Mouse (Mus musculus) neural tube, embryonic 11.5 days (tissue): ENCODE measurements around the gene Dst. TPM values are rescaled to one million over a fixed set of nuclear protein-coding genes. Genes with fewer than 3 reads are reported as not detected.

Experiments used
- ATAC-seq: fragments of 200-750 bp; cut with Nextera tagmentation; 2 replicates; pipeline ENCODE4 v1.8.0; 2017; ENCODE audit warnings: moderate number of reproducible peaks, mild to moderate bottlenecking, moderate TSS enrichment, moderate library complexity; ENCODE audit not compliant: insufficient read depth, low FRiP score, low TSS enrichment
- DNase-seq: peaks from one replicate; pipeline ENCODE4 v3.0.0-alpha.2; 2015; ENCODE audit warnings: low spot score
- H3K27ac ChIP-seq: fragments of 300-500 bp; sonication (generic); 2 replicates; pipeline ENCODE4 v1.5.1; 2014; ENCODE audit warnings: low read depth, mild to moderate bottlenecking, low read length
- H3K27me3 ChIP-seq: fragments of 300-500 bp; sonication (generic); 2 replicates; pipeline ENCODE4 v1.6.1; 2014; ENCODE audit warnings: mild to moderate bottlenecking, low read length, mixed read lengths; ENCODE audit not compliant: control insufficient read depth, insufficient read depth
- H3K36me3 ChIP-seq: fragments of 300-500 bp; sonication (generic); 2 replicates; pipeline ENCODE4 v1.6.1; 2014; ENCODE audit warnings: mild to moderate bottlenecking, low read length, moderate library complexity, mixed read lengths; ENCODE audit not compliant: control insufficient read depth, insufficient read depth
- H3K4me1 ChIP-seq: fragments of 300-500 bp; sonication (generic); 2 replicates; pipeline ENCODE4 v1.6.1; 2014; ENCODE audit warnings: low read length, mixed read lengths; ENCODE audit not compliant: control insufficient read depth, insufficient read depth
- H3K4me2 ChIP-seq: fragments of 300-500 bp; sonication (generic); 2 replicates; pipeline ENCODE4 v1.6.1; 2014; ENCODE audit warnings: low read depth, mild to moderate bottlenecking, moderate library complexity
- H3K4me3 ChIP-seq: fragments of 300-500 bp; sonication (generic); 2 replicates; pipeline ENCODE4 v1.5.1; 2014; ENCODE audit warnings: low read depth, low read length
- H3K9ac ChIP-seq: fragments of 300-500 bp; sonication (generic); 2 replicates; pipeline ENCODE4 v1.6.1; 2014; ENCODE audit warnings: mild to moderate bottlenecking, low read length
- H3K9me3 ChIP-seq: fragments of 300-500 bp; sonication (generic); 2 replicates; pipeline ENCODE4 v1.6.1; 2016; ENCODE audit warnings: low read length; ENCODE audit not compliant: control insufficient read depth
- WGBS: fragments of 180-500 bp; shearing (Covaris S2); extraction: QIAGEN DNeasy Blood & Tissue Kit; methylation state at CpG from one replicate; pipeline ENCODE4 v1.1.7; 2014; 5-methylcytosine and 5-hydroxymethylcytosine counted together
- polyA plus RNA-seq: library from polyadenylated mRNA; unstranded; fragments of >200 nt; fragmentation: Nextera tagmentation; extraction: Ambion mirVana; gene quantifications from 2 replicates; pipeline ENCODE4 v1.2.1, GENCODE M21; 2014

Dst gene
- polyA plus RNA-seq, 1 experiment from 2014 or later, result 46.2 TPM

DNA sequence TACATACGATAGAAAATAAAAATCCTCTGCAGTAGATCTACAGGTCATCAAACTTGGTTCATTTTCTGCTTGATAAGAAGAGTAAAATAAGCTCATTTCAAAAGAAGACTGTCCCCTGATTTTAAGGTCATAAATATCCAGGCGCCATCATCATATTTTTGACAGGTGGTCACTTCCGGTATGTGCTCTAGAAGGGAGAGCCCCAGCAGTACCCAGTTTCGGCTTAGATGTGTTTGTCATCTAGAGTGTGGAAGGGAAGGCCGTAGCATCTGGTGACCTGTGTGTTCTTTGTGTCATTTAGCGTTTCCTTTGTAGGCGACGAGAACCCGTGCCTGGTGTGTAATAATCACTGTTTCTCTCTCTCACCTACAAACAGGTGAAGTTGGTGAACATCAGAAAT is 209.0 kb downstream of the Dst start:
- Histone ChIP-seq H3K36me3 (no peaks in the 10 kb centered on the region), H3K9ac (no peak overlapping the region), H3K9me3 (no peaks in the 10 kb centered on the region), H3K27me3 (no peaks in the 10 kb centered on the region), H3K4me3 (no peak overlapping the region), H3K27ac (no peak overlapping the region), H3K4me2 (no peak overlapping the region), H3K4me1 (no peaks in the 10 kb centered on the region)
- ATAC-seq, result no peak
- WGBS, result 94% methylated on average over 9 of the region's 9 CpGs
- no peak for DNase-seq

DNA sequence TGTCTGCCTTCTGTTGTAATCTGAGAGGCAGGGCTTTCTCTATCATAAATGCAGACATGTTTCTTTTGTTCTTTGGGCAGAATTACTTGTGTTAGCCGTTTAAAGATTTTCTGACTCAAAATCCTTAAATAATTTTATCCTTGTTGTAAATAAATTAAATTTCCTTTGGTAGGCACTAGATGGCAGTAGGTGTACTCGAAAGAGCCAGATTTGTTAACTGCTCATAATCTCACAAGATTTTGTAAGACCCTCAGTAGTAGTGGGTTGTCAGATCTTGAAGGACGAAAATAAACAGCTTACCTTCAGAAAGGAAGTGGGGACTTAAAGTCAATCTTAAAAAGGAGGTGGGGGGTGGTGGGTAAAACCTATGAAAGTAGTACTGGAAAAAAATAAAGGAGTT is 209.7 kb downstream of the Dst start:
- WGBS, result 57% methylated on average over 3 of the region's 3 CpGs
- H3K36me3 ChIP-seq, result no peaks in the 10 kb centered on the region
- DNase-seq (no peak), ATAC-seq (no peak)
- no peak overlapping the region for H3K4me2 ChIP-seq
- no peaks in the 10 kb centered on the region for H3K27me3 ChIP-seq
- no peak overlapping the region for H3K27ac ChIP-seq
- H3K9me3 ChIP-seq, result no peaks in the 10 kb centered on the region
- H3K4me1 ChIP-seq, result no peaks in the 10 kb centered on the region
- no peak overlapping the region for H3K9ac ChIP-seq
- H3K4me3 ChIP-seq, result no peak overlapping the region

DNA sequence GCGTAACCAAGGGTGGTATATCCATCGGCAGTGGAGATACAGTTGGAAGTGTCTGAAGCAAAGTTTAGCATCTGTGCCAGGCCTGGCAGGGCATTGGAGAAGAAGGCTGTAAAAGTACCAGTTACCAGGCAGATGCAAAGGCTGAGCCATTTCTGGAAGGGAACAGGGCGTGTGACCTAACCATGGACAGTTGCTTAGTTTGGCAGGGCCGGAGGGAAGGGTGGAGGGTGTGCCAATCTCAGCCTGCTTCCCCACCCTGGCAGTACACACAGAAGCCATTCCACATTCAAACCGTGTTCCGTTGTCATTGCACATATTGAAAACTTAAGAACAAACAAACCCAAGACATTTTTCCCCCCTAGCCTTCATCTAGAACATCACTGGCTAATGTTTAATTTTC is 212.0 kb downstream of the Dst start:
- Histone ChIP-seq H3K4me1 (no peaks in the 10 kb centered on the region), H3K27me3 (no peaks in the 10 kb centered on the region), H3K4me2 (no peak overlapping the region), H3K4me3 (no peak overlapping the region), H3K9me3 (no peaks in the 10 kb centered on the region), H3K9ac (no peak overlapping the region), H3K27ac (no peak overlapping the region), H3K36me3 (no peaks in the 10 kb centered on the region)
- 91% methylated on average over 6 of the region's 6 CpGs for WGBS
- DNase-seq (no peak), ATAC-seq (no peak)

DNA sequence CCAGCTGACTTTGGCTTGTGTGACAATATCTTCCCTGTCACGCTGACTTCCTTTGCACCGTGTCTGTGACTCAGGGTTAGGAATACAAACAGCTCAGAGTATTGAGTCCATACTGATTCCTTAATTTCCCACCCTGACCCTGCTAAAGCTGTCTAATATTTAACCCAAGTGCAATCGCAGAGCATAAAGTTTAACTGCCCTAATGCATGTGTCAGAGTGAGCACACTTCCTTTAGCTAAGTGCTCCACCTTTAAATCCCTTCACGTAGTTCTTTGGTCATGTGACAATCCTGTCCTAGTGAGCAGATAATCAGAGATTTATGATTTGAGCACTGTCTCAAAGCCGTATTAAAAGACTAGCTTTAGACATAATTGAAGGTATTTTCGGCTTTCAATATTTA is 212.6 kb downstream of the Dst start:
- Histone ChIP-seq H3K9me3 (no peaks in the 10 kb centered on the region), H3K9ac (no peak overlapping the region), H3K36me3 (no peaks in the 10 kb centered on the region), H3K4me1 (no peaks in the 10 kb centered on the region), H3K27ac (no peak overlapping the region), H3K27me3 (no peaks in the 10 kb centered on the region), H3K4me2 (no peak overlapping the region), H3K4me3 (no peak overlapping the region)
- DNase-seq, result no peak
- 62% methylated on average over 6 of the region's 6 CpGs for WGBS
- no peak for ATAC-seq

DNA sequence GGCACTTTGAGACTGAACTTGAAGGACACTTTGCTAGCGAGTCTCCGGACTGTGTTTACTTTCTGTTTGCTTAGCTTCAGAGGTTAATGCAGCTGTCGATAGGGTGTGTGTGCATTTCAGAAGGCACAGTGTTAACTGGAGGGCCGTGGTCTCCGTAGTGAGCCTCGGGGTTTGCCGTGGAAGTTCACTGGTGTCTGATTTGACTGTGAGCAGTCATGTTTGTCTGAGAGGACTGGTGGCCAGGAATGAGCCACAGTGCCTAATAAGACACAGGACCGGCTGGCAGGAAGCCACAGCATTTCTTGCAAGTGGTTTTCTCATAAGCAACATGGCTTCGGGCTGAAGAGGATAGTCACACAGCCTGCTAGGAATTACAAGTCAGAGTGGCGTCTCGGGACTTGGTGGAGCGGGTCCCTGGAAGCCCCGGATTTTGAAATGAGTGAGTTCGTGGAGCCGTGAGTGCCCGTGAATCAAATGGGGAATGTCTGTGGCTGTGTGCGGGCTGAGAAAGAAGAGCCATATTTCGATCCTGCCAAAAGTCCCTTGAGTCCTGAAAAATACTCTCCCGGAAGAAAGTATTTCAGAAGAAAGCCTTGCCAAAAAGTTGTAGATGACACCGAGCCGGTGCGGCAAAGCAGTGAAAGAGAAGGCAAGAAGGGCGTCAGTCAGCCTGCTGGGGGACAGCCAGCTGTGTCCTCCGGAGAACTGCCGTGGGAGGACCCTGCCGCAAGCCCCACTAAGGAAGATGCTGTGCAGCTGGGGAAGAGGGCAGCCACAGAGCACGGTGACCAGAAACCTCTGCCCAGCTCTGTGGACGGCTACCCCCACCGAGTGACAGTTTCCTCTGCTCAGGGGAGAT is 213.4 kb downstream of the Dst start:
- DNase-seq (no peak), ATAC-seq (no peak)
- no peaks in the 10 kb centered on the region for H3K9me3 ChIP-seq
- H3K27me3 ChIP-seq, result no peaks in the 10 kb centered on the region
- no peaks in the 10 kb centered on the region for H3K4me1 ChIP-seq
- no peak overlapping the region for H3K4me3 ChIP-seq
- H3K4me2 ChIP-seq, result no peak overlapping the region
- H3K36me3 ChIP-seq, result no peaks in the 10 kb centered on the region
- no peak overlapping the region for H3K27ac ChIP-seq
- 84% methylated on average over 29 of the region's 29 CpGs for WGBS
- H3K9ac ChIP-seq, result no peak overlapping the region

DNA sequence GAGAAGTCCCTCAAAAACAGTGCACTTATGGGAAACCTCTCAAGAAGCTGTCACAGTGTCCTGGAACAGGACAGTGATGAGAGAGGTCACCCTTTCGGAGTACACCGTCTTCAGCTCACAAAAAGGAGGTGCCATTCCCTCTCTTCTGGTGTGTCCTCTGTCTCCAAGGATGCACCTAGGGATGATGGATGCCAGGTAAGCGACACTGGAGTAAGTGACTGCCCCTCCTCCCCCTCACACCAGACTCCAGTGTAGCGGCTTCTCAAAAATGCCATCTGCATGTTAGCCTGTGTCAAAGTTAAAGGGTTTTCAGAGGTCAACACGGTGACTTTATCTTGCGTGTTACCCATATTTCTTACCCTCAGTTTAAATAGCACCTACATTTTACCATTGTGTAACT is 214.2 kb downstream of the Dst start:
- Histone ChIP-seq H3K9me3 (no peaks in the 10 kb centered on the region), H3K27me3 (no peaks in the 10 kb centered on the region), H3K9ac (no peak overlapping the region), H3K27ac (no peak overlapping the region), H3K4me3 (no peak overlapping the region), H3K4me2 (no peak overlapping the region), H3K36me3 (no peaks in the 10 kb centered on the region), H3K4me1 (no peaks in the 10 kb centered on the region)
- ATAC-seq (no peak), DNase-seq (no peak)
- 92% methylated on average over 6 of the region's 6 CpGs for WGBS

DNA sequence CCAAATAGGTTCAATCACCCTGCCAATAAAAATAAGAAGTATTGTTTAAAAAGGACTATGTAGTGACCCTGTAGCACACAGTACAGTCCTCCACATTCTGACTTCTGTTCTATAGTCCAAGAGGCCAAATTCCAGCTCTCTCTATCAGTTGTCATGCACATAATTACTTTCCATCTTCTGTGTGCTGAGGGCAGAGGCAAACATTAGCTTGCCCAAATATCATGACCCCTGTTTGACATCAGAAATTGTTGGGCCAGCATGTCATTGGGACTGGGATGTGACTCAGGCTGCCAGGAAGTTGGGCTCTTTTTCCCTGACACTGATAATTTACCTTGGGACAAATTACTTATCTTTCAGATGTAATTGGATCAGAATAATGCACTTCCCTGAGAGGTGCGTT is 214.9 kb downstream of the Dst start:
- Histone ChIP-seq H3K9me3 (no peaks in the 10 kb centered on the region), H3K4me3 (no peak overlapping the region), H3K9ac (no peak overlapping the region), H3K4me2 (no peak overlapping the region), H3K36me3 (no peaks in the 10 kb centered on the region), H3K27ac (no peak overlapping the region), H3K27me3 (no peaks in the 10 kb centered on the region), H3K4me1 (no peaks in the 10 kb centered on the region)
- no peak for ATAC-seq
- no peak for DNase-seq
- 76% methylated on average over 1 of the region's 1 CpGs for WGBS

DNA sequence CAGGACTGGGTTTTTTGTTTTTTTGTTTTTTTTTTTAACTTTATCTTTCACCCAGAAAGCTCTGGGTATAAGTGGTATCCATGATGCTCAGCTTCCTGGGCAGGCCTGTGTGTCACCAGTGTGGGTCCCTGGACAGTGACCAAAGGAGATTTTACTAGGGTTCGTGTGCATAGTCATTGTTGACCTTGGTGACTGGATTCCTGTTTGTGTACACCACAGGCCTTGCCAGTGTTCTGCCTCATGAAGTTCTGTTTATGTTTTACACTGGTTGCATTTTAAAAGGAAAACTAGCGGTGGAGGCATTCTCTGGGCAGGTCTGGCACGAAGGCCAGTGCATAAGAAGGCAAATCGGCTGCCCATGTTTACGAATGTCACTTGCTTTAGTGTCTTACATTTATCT is 215.3 kb downstream of the Dst start:
- no peak for DNase-seq

DNA sequence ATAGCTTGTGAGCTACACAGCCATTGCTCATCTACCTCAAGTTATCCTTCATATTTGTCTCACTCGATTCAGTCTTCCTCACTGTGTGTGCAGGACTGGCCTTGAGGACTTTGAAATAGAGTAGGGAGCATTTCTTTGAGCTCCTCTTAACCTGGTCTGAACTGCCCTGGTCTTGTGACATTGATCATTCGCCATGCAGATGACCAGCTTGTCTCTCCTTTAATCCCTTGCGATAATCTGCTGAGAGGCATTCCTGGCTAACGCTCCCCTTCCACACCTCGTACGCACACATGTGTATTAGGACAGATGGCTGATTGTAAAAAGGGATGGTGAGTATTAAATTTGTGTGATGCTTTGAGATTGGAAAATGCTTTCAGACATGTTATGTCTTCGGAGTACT is 216.4 kb downstream of the Dst start:
- ATAC-seq (no peak), DNase-seq (no peak)
- H3K36me3 ChIP-seq, result no peaks in the 10 kb centered on the region
- no peaks in the 10 kb centered on the region for H3K4me1 ChIP-seq
- WGBS, result 92% methylated on average over 7 of the region's 7 CpGs
- H3K4me2 ChIP-seq, result no peak overlapping the region
- H3K9me3 ChIP-seq, result no peaks in the 10 kb centered on the region
- no peak overlapping the region for H3K9ac ChIP-seq
- no peak overlapping the region for H3K27ac ChIP-seq
- no peaks in the 10 kb centered on the region for H3K27me3 ChIP-seq
- H3K4me3 ChIP-seq, result no peak overlapping the region

More for the DNA sequence above, 215.3 kb downstream of the Dst start:
- Histone ChIP-seq H3K9me3 (no peaks in the 10 kb centered on the region), H3K4me2 (no peak overlapping the region), H3K9ac (no peak overlapping the region), H3K4me3 (no peak overlapping the region), H3K27me3 (no peaks in the 10 kb centered on the region), H3K36me3 (no peaks in the 10 kb centered on the region), H3K4me1 (no peaks in the 10 kb centered on the region), H3K27ac (no peak overlapping the region)
- ATAC-seq, result no peak
- 83% methylated on average over 5 of the region's 5 CpGs for WGBS
